Mouse (Mus musculus): Measurements from ENCODE around the gene Popdc2. TPM values are rescaled to one million over a fixed set of nuclear protein-coding genes. Genes with fewer than 3 reads are reported as not detected.

The Popdc2 gene
- total and polyA plus RNA-seq, 3 experiments, result 17.5 to 45.4 TPM; not detected in 1

DNA sequence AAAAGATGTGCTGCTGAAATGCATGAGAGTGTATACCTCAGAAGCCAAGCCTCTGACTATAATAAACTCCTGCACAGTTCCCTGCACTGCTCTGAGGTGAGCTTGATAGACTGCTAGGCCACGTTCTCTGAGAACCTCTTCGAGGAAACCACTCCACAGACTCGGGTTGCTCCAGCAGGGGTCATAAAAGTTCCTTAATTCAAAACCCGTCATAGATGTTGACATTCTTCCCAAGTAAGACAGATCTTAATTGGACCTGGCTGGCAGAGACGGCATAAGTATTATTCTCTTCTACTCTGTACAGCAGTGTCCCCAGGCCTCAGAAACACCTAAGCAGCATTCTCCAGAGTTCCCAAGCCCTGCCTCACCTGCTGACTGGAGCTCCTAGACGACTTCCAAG, 11.1 kb upstream of the Popdc2 start:
- Histone ChIP-seq H3K4me3 (ENCODE audit: control insufficient read depth in 1 of 2, insufficient read depth in 1 of 2, low read depth in 2 of 2, low read length in 2 of 2) (no peak overlapping the region), H3K79me2 (ENCODE audit: control insufficient read depth, insufficient read depth, low read length, poor library complexity) (peaks cover 37% of the 10 kb centered on the region), H3K27me3 (ENCODE audit: control insufficient read depth in 1 of 2, insufficient read depth in 2 of 2, low read length in 2 of 2) (no peaks in the 10 kb centered on the region), H3K27ac (ENCODE audit: control insufficient read depth, low read depth, low read length) (peak overlapping the region; percentile 47), H3K9ac (ENCODE audit: control insufficient read depth, low read depth, low read length, poor library complexity, severe bottlenecking) (no peak overlapping the region), H3K36me3 (ENCODE audit: control insufficient read depth in 1 of 2, insufficient read depth in 2 of 2, low read length in 2 of 2) (peaks cover 14 to 55% of the 10 kb centered on the region in 2 experiments), H3K4me1 (ENCODE audit: control insufficient read depth in 1 of 2, insufficient read depth in 2 of 2, low read length in 2 of 2) (peaks cover 26 to 31% of the 10 kb centered on the region in 2 experiments), H3K9me3 (replicated peaks; ENCODE audit: insufficient read depth, low read length) (no peaks in the 10 kb centered on the region)
- no peak for DNase-seq (ENCODE audit: low read depth, low spot score)
- no peak for TF ChIP-seq MYC (IDR thresholded peaks at IDR 0.05; ENCODE audit: low read depth, low read length)

DNA sequence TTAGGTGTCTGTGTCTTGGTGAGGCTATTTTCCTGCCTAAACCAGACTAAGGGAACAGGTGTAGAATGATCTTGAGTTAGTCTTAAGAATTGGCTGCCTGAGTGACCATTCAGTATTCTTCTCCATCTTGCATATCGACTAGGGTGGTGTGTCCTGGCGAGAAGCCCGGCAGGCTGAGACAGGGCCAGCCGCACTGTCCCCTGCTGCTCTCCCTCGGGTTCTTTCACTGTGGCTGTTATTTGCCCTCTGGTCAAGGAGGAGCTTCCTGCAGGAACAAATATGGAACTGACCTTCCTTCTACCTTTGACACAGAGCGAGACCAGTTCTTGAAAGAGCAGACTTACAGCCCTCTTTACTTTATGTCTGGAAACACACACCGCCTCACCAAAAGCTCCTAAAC, 10.0 kb upstream of the Popdc2 start:
- H3K36me3 ChIP-seq (ENCODE audit: control insufficient read depth in 1 of 2, insufficient read depth in 2 of 2, low read length in 2 of 2), result peaks cover 14 to 51% of the 10 kb centered on the region in 2 experiments
- no peak for DNase-seq (ENCODE audit: low read depth, low spot score)
- H3K9ac ChIP-seq (ENCODE audit: control insufficient read depth, low read depth, low read length, poor library complexity, severe bottlenecking), result no peak overlapping the region
- H3K79me2 ChIP-seq (ENCODE audit: control insufficient read depth, insufficient read depth, low read length, poor library complexity), result peaks cover 35% of the 10 kb centered on the region
- peaks cover 23 to 31% of the 10 kb centered on the region in 2 experiments for H3K4me1 ChIP-seq (ENCODE audit: control insufficient read depth in 1 of 2, insufficient read depth in 2 of 2, low read length in 2 of 2)
- H3K4me3 ChIP-seq (ENCODE audit: control insufficient read depth in 1 of 2, insufficient read depth in 1 of 2, low read depth in 2 of 2, low read length in 2 of 2), result no peak overlapping the region
- H3K9me3 ChIP-seq (replicated peaks; ENCODE audit: insufficient read depth, low read length), result no peaks in the 10 kb centered on the region
- TF ChIP-seq CTCF (IDR thresholded peaks at IDR 0.05 in 2 of 3, conservative IDR thresholded peaks at IDR 0.05 in 1 of 3; ENCODE audit: control insufficient read depth in 1 of 3, insufficient read depth in 1 of 3, low read depth in 2 of 3, low read length in 3 of 3, poor library complexity in 1 of 3, severe bottlenecking in 1 of 3), result no peak
- TF ChIP-seq MAFK (IDR thresholded peaks at IDR 0.05; ENCODE audit: borderline replicate concordance, low read depth, low read length), result no peak
- TF ChIP-seq CHD1 (IDR thresholded peaks at IDR 0.05; ENCODE audit: low read depth, low read length), result no peak
- TF ChIP-seq HCFC1 (IDR thresholded peaks at IDR 0.05; ENCODE audit: low read depth, low read length), result no peak
- TF ChIP-seq ZNF384 (IDR thresholded peaks at IDR 0.05; ENCODE audit: low read depth, low read length), result no peak
- no peak for TF ChIP-seq USF1 (IDR thresholded peaks at IDR 0.05; ENCODE audit: low read depth, low read length)
- no peak for TF ChIP-seq SMC3 (IDR thresholded peaks at IDR 0.05; ENCODE audit: low read depth, low read length)
- no peak for TF ChIP-seq E2F4 (IDR thresholded peaks at IDR 0.05; ENCODE audit: borderline replicate concordance, low read depth, low read length)
- TF ChIP-seq MXI1 (IDR thresholded peaks at IDR 0.05; ENCODE audit: low read depth, low read length), result no peak
- TF ChIP-seq EP300 (IDR thresholded peaks at IDR 0.05; ENCODE audit: low read depth in 1 of 2, low read length in 2 of 2), result no peak
- no peak for TF ChIP-seq RCOR1 (IDR thresholded peaks at IDR 0.05; ENCODE audit: low read depth, low read length)
- TF ChIP-seq POLR2AphosphoS2 (IDR thresholded peaks at IDR 0.05; ENCODE audit: low read length), result no peak
- no peaks in the 10 kb centered on the region for H3K27me3 ChIP-seq (ENCODE audit: control insufficient read depth in 1 of 2, insufficient read depth in 2 of 2, low read length in 2 of 2)
- no peak overlapping the region for H3K27ac ChIP-seq (ENCODE audit: control insufficient read depth, low read depth, low read length)

DNA sequence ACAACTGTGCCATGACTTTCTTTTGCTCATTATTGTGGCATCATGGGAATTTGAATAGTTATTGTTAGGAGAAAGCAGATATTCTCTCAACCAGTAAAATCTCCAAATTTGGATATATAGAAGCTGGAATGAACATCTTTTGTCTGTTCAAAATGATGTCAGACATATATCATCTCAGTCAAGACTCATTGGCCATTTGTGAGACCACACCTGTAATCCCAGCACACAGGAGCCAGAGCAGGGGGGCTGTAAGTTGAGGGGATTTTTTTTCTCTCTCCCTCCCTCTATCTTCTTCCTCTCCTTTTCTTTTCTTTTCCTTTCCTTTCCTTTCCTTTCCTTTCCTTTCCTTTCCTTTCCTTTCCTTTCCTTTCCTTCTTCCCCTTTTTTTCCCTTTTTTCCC, 9.2 kb upstream of the Popdc2 start:
- no peak for TF ChIP-seq GABPA (IDR thresholded peaks at IDR 0.05; ENCODE audit: low read depth, low read length)
- Histone ChIP-seq H3K4me1 (ENCODE audit: control insufficient read depth in 1 of 2, insufficient read depth in 2 of 2, low read length in 2 of 2) (peaks cover 23 to 31% of the 10 kb centered on the region in 2 experiments), H3K9ac (ENCODE audit: control insufficient read depth, low read depth, low read length, poor library complexity, severe bottlenecking) (no peak overlapping the region), H3K4me3 (ENCODE audit: control insufficient read depth in 1 of 2, insufficient read depth in 1 of 2, low read depth in 2 of 2, low read length in 2 of 2) (no peak overlapping the region), H3K27ac (ENCODE audit: control insufficient read depth, low read depth, low read length) (no peak overlapping the region), H3K27me3 (ENCODE audit: control insufficient read depth in 1 of 2, insufficient read depth in 2 of 2, low read length in 2 of 2) (no peaks in the 10 kb centered on the region), H3K9me3 (replicated peaks; ENCODE audit: insufficient read depth, low read length) (no peaks in the 10 kb centered on the region), H3K36me3 (ENCODE audit: control insufficient read depth in 1 of 2, insufficient read depth in 2 of 2, low read length in 2 of 2) (peaks cover 14 to 51% of the 10 kb centered on the region in 2 experiments), H3K79me2 (ENCODE audit: control insufficient read depth, insufficient read depth, low read length, poor library complexity) (peaks cover 28% of the 10 kb centered on the region)
- no peak for DNase-seq (ENCODE audit: low read depth, low spot score)
